Mouse (Mus musculus): Measurements from ENCODE around the gene A130010J15Rik. TPM values are rescaled to one million over a fixed set of nuclear protein-coding genes. Genes with fewer than 3 reads are reported as not detected.

A130010J15Rik gene
- total and polyA plus RNA-seq, 3 experiments = 9.1 to 22.4 (median 18.6) TPM

DNA sequence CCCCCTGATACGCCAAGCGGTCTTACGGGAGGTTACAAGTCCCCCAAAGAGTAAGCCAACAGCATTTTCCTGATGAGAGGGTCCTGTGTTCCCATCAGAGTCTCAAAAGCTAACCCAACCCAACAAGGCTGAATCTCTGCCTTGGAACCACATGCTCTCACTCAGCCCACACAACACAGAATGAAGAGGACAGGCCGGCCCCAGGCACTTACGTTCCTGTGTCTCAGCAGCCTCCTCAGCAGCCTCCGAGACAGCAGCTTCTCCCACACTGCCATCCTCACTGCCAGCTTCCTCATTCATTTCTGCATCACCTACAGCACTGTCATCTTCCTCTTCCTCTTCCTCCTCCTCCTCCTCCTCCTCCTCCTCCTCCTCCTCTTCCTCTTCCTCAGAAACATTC is 39.8 kb upstream of the A130010J15Rik start:
- no peak overlapping the region for H3K4me3 ChIP-seq (replicated peaks in 1 of 3; ENCODE audit: low read depth in 2 of 3, low read length in 2 of 3, poor library complexity in 1 of 3)
- H3K36me3 ChIP-seq (replicated peaks in 1 of 2; ENCODE audit: control insufficient read depth in 1 of 2, insufficient read depth in 1 of 2, low read length in 1 of 2) = peaks cover 34 to 43% of the 10 kb centered on the region in 2 experiments
- peaks cover 40% of the 10 kb centered on the region for H3K79me2 ChIP-seq (replicated peaks; ENCODE audit: control insufficient read depth, extremely low read depth, insufficient read depth, poor library complexity, severe bottlenecking)
- H3K4me1 ChIP-seq (ENCODE audit: control insufficient read depth in 1 of 2, insufficient read depth in 2 of 2) = peaks cover 7 to 27% of the 10 kb centered on the region in 2 experiments
- H3K4me2 ChIP-seq (ENCODE audit: insufficient read depth, low read depth, poor library complexity, severe bottlenecking) = no peak overlapping the region
- in situ Hi-C loops (cut with MboI; ENCODE audit: low pct_ligation_motif_present, low pct_unique_long_range_greater_than_20kb, low sequenced_read_pairs) = no loop called here
- no peak overlapping the region for H3K9ac ChIP-seq (ENCODE audit: insufficient read depth, low read depth)
- no peak for DNase-seq (ENCODE audit: extremely low read depth)
- dilution Hi-C loops (cut with MboI; ENCODE audit: extremely low pct_ligation_motif_present, extremely low pct_unique_long_range_greater_than_20kb, low sequenced_read_pairs) = no loop called here
- no peaks in the 10 kb centered on the region for H3K9me3 ChIP-seq (replicated peaks; ENCODE audit: low read length)
- no peaks in the 10 kb centered on the region for H3K27me3 ChIP-seq (replicated peaks)
- TF ChIP-seq NRF1 (IDR thresholded peaks at IDR 0.05; ENCODE audit: low read depth, low read length) (no peak), CHD2 (IDR thresholded peaks at IDR 0.05; ENCODE audit: low read length) (no peak), JUN (IDR thresholded peaks at IDR 0.05; ENCODE audit: insufficient read depth, low read depth, low read length) (no peak), MYC (IDR thresholded peaks at IDR 0.05; ENCODE audit: low read depth, low read length) (no peak), RCOR1 (conservative IDR thresholded peaks at IDR 0.05; ENCODE audit: low read depth, low read length) (no peak), E2F4 (IDR thresholded peaks at IDR 0.05; ENCODE audit: insufficient replicate concordance, low read depth, low read length) (no peak), POLR2AphosphoS2 (IDR thresholded peaks at IDR 0.05; ENCODE audit: low read depth, low read length) (no peak), ELF1 (IDR thresholded peaks at IDR 0.05; ENCODE audit: low read depth, low read length) (no peak), MAFK (IDR thresholded peaks at IDR 0.05; ENCODE audit: insufficient replicate concordance, low read length) (no peak), USF2 (conservative IDR thresholded peaks at IDR 0.05; ENCODE audit: low read depth, low read length) (no peak)
- no peak overlapping the region; the same call in 1 of the 2 replicates for H3K27ac ChIP-seq (ENCODE audit: insufficient read depth, low read depth)

DNA sequence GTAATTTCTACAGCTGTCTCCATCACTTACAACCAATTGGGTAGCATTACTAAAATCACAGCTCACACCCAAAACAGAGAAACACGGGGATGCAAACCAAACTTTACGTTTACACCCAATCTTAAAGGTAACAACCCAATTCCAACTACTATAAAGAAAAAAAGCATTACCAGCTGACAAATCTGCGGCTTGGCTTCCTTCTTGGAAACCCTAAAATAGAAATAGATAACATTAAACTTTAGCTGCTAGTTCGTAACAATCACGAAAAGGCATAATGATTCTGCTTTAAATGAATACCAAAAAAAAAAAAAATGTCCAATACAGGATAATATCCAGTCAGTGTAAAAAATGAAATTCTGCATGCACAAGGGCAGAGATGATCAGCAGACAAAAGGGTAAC is 38.5 kb upstream of the A130010J15Rik start:
- H3K9ac ChIP-seq (ENCODE audit: insufficient read depth, low read depth) = peak overlapping the region; percentile 95
- H3K4me3 ChIP-seq (replicated peaks in 1 of 3; ENCODE audit: low read depth in 2 of 3, low read length in 2 of 3, poor library complexity in 1 of 3) = peak overlapping the region; percentile 85 to 100 (median 99)
- dilution Hi-C loops (cut with MboI; ENCODE audit: extremely low pct_ligation_motif_present, extremely low pct_unique_long_range_greater_than_20kb, low sequenced_read_pairs) = no loop called here
- in situ Hi-C loops (cut with MboI; ENCODE audit: low pct_ligation_motif_present, low pct_unique_long_range_greater_than_20kb, low sequenced_read_pairs) = no loop called here
- H3K4me2 ChIP-seq (ENCODE audit: insufficient read depth, low read depth, poor library complexity, severe bottlenecking) = peak overlapping the region; percentile 96
- H3K27ac ChIP-seq (ENCODE audit: insufficient read depth, low read depth) = no peak overlapping the region
- no peak for DNase-seq (ENCODE audit: extremely low read depth)
- peaks cover 40% of the 10 kb centered on the region for H3K79me2 ChIP-seq (replicated peaks; ENCODE audit: control insufficient read depth, extremely low read depth, insufficient read depth, poor library complexity, severe bottlenecking)
- TF ChIP-seq CHD2 (IDR thresholded peaks at IDR 0.05; ENCODE audit: low read length) (no peak), ZMIZ1 (IDR thresholded peaks at IDR 0.05; ENCODE audit: low read depth, low read length) (no peak), CHD1 (IDR thresholded peaks at IDR 0.05; ENCODE audit: low read depth, low read length) (peak; percentile 44; the same call in 1 of the 2 replicates), EP300 (IDR thresholded peaks at IDR 0.05; ENCODE audit: low read length) (no peak), JUN (IDR thresholded peaks at IDR 0.05; ENCODE audit: insufficient read depth, low read depth, low read length) (no peak), MEF2A (IDR thresholded peaks at IDR 0.05; ENCODE audit: borderline replicate concordance, low read depth, low read length) (no peak), SIN3A (IDR thresholded peaks at IDR 0.05; ENCODE audit: low read length) (no peak; the same call in 1 of the 2 replicates)
- peaks cover 24 to 31% of the 10 kb centered on the region in 2 experiments for H3K36me3 ChIP-seq (replicated peaks in 1 of 2; ENCODE audit: control insufficient read depth in 1 of 2, insufficient read depth in 1 of 2, low read length in 1 of 2)
- no peaks in the 10 kb centered on the region for H3K9me3 ChIP-seq (replicated peaks; ENCODE audit: low read length)
- H3K27me3 ChIP-seq (replicated peaks) = no peaks in the 10 kb centered on the region
- H3K4me1 ChIP-seq (ENCODE audit: control insufficient read depth in 1 of 2, insufficient read depth in 2 of 2) = peaks cover 7 to 27% of the 10 kb centered on the region in 2 experiments

All from CH12.LX (cell line).